Mouse (Mus musculus): ENCODE measurements around the gene Kdm6b.

Kdm6b gene

DNA sequence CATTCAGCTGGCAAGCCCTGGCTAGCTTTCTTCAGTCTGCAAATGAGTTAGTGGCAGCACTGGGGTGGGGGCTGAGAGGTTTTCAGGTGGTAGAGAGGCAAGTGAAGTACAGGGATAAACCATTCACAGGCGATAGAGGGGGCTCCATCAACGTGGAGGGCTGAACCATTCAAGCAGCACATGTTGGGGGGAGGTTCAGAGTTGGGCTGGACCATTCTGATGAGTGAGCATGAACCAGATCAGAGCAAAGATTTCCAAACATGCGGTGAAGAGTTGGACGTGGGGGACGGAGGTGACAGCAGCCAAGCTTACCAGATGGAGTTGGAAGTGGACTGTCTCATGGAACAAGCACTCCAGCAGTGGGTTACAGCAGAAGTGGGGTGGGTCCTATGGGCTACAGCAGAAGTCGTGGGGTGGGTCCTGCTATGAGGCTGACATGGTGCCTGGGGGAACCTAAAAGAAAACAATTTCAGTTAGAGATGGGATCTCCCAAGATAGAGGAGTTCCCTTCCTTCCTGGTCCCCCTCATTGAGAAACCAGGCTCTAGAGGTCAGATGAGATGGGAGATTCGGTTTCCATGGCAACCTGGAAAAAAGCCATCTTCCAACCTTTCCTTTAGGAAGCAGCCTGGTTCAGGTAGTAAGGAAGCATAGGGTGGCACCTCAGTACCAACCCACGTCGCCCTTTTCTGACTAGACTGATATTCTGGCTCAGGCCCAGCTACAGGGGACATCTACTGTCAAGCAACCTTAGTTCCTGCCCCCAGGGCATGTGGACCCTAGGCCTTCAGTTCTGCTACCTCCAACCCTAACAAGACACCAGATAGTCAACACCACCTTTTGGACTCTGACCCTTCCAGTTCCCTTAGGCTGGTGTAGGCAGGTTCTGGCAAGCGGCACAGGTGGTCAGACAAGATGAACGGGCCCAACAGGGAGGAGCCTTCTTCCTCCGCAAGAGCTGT, at the start of gene Kdm6b:
Kdm6b (minus strand) TSS at position 455 of the 961 bp plus-strand sequence.
- no peak for DNase-seq (ENCODE audit: low spot score)

DNA sequence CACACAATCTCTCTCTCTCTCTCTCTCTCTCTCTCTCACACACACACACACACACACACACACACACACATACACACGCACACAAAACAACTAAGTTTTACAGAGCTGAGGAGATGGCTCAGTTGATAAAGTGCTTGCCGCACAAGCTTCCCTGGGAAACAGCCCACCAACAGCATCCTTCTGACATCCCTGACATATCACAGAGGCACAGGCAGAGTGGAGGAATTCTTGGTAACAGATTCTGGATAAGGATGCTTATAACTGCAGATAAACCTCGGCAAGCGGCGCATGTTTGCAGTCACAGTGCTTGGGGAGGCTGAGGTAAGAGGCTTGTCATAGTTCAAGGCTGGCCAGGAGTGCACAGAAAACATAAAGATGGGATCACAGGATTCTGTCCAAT, 48.1 kb upstream of the Kdm6b start:
- no peak for DNase-seq (ENCODE audit: low spot score)

DNA sequence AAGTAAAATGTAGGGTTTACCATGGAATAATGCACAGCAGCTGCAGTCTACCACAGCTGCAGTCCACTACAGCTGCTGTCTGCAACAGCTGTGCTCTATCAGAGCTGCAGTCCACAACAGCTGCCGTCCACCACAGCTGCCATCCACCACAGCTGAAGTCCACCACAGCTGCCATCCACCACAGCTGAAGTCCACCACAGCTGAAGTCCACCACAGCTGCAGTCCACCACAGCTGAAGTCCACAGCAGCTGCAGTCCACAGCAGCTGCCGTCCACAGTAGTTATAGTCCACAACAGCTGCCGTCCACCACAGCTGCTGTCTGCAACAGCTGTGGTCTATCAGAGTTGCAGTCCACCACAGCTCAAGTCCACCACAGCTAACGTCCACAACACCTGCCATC, 46.4 kb upstream of the Kdm6b start:
- DNase-seq (ENCODE audit: low spot score): no peak

DNA sequence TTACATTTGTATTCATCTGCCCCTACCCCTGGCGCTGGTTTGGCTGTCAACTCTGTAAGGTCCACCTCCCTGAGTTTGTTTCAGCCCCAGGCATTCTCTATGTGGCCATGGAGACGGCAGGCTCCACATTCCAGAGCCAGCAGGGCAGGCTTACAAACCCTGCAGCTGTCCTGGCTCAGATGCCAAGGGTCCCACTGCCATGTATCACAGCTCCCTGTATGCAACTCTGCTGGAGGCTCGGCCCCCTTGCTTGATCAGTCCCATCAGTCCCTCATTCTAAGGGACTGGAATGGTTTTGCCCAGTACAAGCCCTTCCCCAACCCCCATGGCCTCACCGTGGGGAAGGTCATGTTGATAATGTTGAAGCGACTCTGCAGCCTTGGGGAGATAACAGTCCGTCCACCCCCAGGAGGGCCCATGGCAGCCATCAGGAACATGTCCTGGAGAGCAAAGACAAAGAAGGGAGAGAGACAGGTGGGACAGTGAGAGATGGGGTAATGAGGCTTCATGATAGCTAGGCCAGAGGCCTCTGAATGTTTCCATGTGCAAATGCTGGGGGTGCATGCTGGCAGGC, 43.6 kb upstream of the Kdm6b start:
- DNase-seq (ENCODE audit: low spot score): no peak

DNA sequence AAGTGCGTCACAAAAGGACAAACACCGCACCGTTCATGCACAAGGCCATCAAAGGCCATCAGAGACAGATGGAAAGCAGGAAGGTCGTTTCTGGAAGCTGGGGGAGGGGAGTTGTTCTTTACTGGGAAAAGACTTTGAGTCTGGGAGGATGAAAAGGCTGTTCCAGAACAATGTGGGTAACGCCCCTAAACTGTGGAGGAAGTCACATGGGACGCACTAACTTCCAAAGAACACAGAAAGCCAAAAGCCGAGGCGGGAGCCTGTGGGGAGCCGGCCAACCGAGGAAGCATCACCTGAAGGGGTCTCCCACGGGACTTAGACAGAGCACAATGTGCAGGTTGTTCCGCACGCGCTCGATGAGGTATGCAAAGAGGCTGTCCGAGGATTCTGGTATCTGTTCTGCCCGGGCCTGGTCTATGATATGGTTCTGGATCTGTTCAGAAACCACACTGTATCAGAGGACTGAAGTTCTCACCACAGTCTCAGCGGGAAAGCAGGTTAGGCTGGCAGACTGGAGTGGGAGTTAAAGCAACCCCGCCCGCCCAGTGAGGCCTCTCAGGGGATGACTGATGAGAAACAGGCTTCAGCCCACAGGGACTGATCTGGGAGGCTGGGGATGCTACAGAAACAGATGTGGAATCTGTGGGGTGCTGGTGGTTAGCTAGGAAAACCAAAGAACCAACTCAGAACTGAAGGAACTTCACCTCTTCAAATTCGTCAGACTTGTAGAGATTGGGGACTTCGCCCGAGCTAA, 38.8 kb upstream of the Kdm6b start:
- DNase-seq (ENCODE audit: low spot score): no peak

DNA sequence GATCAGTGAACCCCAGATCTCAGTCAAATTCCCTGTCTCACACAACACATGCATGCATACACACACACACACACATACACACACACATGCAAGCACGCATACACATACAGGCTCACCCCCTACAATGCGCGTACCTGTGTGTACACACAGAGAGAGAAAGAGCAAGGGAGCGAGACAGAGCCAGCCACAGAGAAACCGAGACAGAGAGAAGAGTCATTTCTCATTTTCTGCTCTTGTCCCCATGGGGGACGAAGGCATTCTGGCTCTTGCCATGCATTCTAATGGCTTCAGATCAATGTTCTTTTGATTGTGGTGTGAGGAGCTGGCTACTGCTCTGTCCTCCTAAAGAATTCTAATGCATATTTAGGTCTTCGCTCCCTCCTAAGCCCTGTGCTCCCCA, 33.8 kb upstream of the Kdm6b start:
- no peak for DNase-seq (ENCODE audit: low spot score)

DNA sequence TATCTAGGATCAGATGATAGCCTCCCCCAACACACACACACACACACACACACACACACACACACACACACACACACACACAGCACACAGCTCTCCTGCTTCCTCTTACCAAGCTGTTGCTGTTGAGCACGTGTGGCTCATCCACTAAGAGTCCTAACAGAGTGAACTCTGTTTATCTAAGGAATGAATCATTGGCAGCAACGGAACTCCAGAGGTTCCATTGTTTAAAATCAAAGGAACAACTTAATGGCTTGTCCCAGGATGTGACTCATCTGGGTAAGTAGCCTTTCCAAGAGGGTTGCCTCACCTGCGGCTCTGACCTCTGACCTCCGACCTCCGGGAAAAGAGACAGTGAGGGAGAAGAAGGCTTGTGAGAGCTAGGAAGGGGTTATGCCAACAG, 29.9 kb upstream of the Kdm6b start:
- DNase-seq (ENCODE audit: low spot score): no peak

DNA sequence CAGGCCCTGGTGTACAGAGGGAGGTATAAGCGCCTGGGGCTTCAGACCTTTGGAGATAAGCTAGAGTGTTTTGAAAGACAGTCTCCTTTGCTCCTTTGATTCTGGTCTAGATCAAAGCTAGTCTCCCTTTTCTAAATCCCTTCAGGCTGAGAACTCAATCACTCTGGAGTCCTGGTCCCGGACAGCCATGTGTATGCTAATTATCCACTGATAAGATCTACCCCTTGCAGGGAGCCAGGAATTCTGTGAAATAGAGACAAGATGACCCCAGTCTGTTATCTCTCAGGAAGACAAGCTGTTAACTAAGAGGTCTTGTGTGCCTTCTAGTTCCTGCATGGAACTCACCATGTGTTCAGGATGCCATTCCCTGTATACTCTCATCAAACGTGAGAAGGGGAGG, 23.8 kb upstream of the Kdm6b start:
- no peak for DNase-seq (ENCODE audit: low spot score)

DNA sequence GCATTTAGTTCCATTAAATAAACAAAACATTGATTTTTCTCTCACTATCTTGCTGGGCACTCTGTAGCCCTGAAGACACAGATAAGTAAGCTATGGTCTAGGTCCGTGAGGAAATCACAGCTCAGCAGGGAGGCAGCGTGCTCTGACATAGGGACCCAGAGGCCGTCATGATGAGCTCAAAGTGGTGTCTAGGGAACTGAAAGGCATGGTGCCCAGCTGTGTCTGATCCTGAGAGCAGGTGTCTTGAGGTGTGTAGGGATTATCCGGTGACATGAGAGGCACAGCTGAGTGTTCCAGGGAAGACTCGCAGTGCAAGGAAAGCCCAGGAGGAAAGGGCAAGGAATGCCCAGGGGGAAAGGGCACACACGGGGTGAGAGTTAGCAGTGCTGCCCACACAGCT, 19.7 kb upstream of the Kdm6b start:
- DNase-seq (ENCODE audit: low spot score): no peak

DNA sequence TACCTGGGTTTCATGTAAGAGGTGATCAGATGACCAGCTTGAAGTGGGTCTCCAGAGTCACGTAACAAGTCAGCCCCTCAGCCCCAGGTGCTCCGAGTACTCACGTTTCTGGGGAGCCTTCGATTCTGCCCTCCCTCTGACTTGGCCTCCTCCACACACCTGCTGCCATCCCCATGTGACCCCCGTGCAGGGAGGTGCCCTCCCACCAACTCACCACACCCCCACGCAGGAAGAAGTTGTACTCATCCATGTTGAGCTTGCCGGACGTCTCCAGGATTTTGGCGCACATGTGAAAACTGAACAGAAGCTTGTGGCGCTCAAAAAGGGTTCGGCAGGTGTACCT, 19.1 kb upstream of the Kdm6b start:
- no peak for DNase-seq (ENCODE audit: low spot score)

DNA sequence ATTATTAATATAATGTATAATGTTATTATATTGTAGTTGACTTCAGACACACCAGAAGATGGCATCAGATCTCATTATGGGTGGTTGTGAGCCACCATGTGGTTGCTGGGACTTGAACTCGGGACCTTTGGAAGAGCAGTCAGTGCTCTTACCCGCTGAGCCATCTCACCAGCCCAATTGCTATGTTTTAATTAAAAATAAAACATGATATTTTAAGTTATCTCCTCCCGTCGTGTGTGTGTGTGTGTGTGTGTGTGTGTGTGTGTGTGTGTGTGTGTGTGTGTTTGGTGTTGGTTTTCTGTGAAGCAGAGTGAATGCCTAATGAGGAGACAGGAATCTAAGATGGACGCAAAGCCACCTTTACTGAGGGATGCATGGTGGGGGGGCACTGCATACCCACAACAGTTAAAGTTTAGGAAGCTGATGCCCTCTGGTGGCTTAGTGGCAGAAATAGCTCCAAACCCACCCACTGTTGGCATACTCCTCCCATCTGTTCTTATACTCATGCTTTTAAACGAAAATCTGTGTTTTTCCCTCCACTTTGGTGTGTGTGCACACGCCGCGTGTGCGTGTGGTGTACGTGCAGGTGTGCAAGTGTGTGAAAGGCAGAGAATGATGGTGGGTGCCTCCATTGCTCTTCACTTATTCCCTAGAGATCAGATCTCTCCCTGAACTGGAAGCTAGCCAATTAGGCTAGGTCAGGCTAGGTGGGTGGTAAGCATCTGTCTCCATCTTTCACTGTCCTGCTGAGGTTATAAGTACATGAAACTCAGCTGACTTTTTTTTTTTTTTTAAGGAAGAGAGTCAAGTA, 18.6 kb upstream of the Kdm6b start:
- DNase-seq (ENCODE audit: low spot score): no peak

DNA sequence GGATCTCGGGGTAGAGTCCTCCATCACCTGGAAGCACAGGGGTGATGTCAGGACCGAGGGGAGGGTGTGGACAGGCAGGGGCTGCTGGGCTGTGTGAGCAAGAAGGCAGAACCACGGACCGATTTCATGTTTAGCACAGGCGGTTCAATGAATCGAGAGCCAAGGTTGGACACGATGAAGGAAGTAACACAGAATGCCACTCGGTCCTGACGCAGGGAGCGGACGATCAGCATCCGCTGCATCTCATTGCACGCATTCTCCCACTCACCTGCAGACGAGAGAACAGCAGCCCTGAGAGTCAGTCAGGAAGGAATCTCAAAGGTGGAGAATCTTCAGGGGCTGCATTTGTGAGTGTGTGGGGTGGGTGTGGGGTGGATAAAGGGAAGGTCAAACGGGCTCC, 17.2 kb upstream of the Kdm6b start:
- DNase-seq (ENCODE audit: low spot score): no peak

DNA sequence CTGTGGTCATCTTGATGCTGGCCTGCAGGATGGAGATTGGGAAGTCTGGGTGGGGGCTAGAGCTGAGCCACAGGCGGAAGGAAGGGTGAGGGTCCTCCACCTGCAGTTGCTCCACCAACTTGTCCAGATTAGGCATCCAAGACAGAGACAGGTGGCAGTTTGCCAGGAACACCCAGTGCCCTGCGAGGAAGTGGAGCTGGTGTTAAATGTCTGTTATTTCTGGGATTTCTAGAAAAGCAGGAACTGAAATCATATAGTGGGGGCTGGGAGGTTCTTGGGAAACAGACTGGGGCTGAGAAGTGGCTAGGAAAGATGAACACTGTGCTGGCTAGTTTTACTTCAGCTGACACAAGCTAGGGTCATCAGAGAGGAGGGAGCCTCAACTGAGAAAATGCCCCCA, 15.8 kb upstream of the Kdm6b start:
- DNase-seq (ENCODE audit: low spot score): no peak

DNA sequence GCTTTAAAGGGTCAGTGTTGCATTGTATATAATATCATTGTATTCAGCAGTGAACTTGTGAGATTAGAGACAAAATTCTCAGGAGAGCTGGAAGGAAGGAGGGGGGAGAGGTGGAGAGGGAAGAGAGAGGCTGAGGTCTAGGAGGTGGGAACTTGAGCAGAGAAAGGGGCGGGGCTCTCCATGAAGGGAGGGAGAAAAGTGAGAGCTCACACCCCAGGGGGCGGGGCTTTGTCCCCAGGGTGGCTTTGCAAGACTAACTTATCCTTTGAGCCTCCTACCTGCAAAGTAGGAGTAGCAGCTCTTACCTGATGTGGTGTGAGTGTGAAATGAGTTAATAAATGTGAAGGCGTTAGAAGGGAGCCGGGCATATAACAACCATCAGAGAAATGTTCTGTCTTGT, 15.3 kb upstream of the Kdm6b start:
- no peak for DNase-seq (ENCODE audit: low spot score)

DNA sequence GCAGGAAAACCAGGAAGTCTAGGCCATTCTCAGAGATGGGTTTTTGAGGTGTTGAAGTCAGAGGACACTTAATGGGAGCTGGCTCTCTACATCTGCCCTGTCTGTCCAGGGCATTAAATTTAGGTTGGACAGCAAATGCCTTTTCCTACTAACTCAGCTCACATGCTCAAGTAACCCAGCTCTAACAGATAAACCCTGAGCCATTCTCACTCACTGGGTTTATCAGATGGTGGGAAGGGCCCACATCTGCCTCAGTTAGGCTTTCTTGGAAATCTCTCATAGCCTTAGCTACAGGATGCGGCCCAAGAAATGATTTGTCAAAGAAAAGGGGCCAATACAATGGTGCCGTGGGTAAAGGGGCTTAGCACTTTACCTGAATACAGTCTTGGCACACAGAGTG, 12.8 kb upstream of the Kdm6b start:
- DNase-seq (ENCODE audit: low spot score): no peak

DNA sequence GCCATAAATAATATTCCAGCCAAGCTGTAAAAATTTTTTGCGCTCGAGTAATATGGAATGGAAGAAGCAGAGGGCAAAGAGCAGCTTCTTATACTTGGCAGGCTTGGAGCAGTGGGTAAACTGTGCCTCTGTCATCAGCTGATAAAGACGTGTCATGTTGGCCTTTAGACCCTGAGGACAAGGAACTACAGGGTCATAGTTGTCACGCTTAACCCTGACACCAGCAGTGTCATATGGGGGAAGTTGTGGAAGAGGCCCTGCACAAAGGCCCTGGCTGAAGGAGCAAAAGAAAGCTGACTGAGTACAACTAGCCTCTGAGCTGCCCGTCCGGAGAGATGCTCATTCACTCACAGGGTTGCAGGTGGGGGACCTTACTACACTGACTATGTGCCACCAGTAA, 10.4 kb upstream of the Kdm6b start:
- DNase-seq (ENCODE audit: low spot score): no peak

DNA sequence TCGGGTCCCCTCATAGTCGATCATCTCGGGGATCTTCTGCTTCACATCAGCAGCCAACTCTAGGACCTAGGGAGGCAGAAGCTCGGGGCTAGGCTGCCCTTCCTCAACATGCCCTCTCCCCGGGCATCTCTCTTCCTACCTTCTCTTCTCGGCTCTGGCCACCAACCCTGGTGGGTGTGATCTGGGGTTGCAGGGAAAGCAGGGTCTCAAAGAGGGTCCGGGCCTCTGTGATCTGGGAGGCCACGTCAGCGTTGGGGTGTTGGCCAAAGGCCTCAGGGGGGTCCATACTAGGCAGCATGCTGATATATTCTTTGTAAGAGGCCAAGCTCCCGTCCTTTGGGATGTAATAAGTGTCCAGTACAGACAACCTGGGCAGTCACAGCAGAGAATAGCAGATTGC, 9.4 kb upstream of the Kdm6b start:
- no peak for DNase-seq (ENCODE audit: low spot score)

DNA sequence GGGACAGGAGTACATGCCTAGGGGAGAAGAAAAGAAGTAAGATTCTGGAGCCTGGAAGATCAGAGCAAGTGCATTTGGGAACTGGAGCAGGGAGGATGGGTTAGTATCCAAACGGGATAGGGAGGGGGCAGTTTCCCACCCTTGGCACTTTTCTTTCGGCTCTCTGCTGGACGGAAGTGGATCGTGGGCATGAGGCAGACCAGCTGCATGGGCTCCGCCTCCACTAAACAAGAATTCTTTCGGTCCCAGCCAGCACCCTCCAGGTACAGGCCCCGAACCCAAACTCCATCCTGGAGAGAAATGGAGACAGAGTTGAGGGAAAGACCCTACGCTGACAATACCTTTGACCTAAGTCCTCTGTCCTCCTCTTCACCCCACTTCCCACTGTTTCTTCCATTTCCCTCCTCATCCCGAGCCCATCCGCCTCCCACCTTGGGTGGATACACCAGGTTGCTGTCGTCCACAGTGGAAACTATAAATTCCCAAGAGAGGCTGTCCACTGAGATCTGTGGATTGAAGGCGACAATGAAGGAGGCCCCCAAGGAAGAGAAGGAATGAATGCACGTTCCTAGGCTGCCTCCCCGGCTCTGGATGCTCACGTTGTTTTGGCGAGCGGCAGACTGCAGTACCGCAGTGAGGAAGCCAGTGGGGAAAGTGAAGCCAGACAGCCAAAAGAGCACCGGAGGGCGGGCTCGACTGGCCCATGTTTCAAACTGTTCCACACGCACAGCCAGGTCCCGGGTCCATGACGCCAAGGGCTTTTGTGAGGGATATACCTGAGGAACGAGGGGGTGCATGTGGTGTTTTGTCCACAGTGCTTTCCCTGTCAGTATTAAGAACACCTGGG, 7.9 kb upstream of the Kdm6b start:
- no peak for DNase-seq (ENCODE audit: low spot score)

DNA sequence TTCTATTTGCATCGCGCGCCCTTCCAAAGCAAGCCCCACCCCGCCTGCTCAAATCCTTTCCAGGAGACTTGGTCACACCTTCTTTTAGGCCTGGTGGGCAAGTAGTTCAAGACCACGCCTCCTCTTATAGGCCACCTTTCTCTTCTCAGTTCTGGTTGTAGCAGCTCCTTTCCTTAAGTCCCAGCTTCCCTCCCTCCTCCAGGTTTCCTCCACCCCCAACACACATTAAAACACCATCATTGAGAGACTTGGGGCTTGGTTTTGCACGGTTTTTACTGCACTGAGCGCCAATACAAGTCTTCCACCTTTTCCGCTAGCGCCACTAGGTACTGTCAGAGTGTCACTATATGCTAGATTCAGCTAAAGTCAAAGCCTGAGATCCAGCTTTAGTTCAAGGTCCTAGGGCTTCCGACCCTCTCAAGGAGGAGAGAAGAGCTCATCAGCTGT, 7.1 kb upstream of the Kdm6b start:
- DNase-seq (ENCODE audit: low spot score): no peak

DNA sequence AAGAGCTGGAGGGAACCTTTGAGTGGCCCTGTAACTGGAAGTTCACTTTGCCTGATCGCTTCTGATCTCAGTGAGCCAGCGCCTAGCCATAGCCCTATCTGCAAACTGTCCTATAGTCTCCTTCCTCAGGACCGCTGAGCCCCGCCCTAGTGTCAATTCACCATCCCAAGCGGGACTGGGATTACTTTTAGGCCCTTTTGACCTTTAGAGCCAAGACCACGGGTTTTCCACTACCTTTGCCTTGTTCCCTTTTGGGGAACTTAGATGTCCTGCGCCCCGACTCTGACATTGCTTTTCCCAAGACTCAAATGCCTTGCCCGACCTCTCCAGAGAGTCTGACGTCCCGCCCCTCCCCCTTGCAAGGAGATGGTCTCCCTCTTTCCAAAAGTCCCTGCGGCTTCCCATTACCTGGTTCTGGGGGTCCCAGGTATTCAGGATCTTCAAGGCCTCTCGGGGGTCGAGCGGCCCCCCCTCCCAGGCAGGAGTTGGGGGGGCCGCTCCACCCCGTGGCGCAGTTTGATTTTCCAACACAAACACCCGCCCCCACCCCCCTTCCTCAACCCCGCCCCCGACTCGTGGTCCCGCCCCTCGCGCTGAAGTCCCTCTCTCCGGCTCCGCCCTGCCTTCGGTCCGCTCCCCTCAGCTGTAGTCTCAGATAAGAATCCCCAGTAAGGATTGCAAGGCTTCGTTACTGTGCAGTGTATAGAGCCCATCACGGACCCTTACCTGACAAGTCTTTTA, 6.5 kb upstream of the Kdm6b start:
- no peak for DNase-seq (ENCODE audit: low spot score)

DNA sequence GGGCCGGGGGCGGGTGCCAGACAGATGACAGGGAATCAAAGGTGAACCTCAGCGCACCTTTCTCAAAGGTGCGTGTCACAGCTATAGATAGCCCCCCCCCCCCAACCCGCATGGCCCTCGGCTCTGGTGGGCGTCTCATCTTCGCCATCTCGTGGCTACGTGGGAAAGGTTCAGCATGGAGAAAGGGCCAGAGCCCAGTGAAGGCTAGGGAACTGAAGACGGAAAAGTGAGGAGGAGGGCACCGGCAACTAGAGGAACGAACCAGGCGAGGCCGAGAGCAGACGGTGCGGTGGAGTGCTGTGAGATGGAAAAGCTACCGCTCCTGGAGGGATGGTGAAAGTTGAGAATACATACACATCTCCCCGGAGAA, 6.0 kb upstream of the Kdm6b start:
- DNase-seq (ENCODE audit: low spot score): no peak
